Mouse (Mus musculus) Muller cell, postnatal 12 days (primary cell): ENCODE results near the gene 9430015G10Rik.

Source experiments
- DNase-seq: peaks from one replicate; pipeline ENCODE4 v3.0.0-alpha.2; 2015; ENCODE audit errors: inconsistent ontology term

Gene 9430015G10Rik

DNA sequence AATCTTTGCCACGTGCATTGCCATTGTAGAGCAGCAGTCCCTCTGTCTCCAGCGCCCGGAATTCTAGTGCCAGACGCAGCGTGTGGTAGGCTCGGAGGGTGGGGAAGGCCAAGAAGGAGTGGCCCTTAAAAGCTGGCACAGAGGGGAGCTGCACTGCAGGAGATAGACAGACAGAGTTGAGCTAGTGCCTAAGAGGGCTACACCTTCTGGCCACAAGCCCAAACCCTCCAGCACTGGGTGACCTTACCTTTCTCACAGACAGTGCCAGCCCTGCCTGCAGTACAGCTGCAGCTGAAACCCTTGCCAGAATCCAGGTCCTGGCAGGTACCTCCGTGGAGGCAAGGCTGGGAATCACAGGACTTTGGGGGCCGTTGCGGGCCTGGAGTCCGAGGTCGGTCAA is 62.0 kb downstream of the 9430015G10Rik start:
- DNase-seq = no peak
